Mouse (Mus musculus) ovary, postnatal 36 days (tissue): ENCODE measurements around the gene Arfip1.

Experiments used
- DNase-seq: peaks from one replicate; pipeline ENCODE4 v3.0.0; 2022; ENCODE audit warnings: low spot score, mixed read lengths

Arfip1 gene

GRCm38 (mm10) chr3:84455733-84456417 lies 126.5 kb downstream of the Arfip1 start:
- DNase-seq = no peak

DNA sequence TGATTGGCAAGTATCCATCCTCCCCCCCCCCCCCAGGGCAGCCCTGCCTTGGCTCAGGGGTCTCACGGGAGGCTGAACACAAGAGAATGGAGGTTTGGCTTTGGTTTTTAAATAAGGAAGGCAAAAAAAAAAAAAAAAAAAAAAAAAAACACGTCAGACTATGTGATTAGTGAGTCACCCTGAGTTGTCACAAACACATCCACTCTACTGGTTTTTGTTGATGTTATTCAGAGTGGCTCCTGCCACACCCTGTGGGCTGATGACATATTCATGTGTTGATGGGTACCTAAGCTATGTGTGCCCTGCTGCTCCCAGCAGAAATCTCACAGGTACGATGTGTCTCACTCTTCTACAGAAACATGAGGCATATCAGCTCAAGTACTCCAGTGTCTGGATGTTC lies 131.8 kb downstream of the Arfip1 start:
- DNase-seq = no peak

DNA sequence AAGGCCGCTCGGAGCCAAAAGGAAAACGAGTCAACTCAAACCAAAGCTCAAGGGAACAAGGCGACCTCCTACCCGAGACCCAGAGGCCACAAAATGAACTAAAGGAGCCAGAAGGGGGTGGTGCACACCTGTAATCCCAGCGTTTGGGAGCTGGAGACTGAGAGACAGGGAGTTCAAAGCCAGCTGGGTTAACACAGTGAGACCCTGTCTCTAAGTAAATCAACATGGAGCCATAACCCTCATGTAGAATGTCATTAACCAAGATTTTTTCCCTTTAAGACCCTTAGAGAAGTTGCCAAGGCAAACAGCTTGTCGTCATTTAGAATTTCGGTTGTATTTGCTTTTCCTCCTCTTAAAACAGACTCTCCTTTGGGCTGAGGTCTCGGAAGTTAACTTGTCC lies 133.4 kb downstream of the Arfip1 start:
- no peak for DNase-seq

DNA sequence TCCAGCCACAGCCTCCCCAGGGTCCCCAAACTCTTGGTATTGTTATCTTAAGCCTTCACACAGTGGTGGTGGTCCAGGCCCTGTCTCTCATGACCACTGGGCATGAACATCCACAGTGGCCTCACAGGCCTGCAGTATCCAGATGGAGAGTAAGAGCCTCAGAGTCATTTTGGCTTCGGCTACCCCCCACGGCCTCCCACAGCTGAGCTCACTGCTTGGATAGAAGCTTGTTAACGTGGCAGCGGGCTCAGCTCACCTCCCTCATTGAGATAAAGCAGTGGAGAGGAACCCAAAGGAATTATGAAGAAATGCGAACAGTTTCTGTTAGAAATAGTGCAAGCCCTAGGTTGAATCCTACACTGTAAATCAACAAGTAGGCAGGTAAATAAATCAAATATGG lies 134.6 kb downstream of the Arfip1 start:
- no peak for DNase-seq
